Mouse (Mus musculus): ENCODE measurements at regions not wholly inside any gene's neighbourhood (a gene's known extent, or its start where the extent isn't known, plus 50 kb on each side); places are given as distances from the start of the nearest gene placed in this dataset.
A peak's percentile ranks its signal among the peaks of the same experiment; 100 is the strongest.

- Histone ChIP-seq H3K27me3 (peaks cover 31% of the 10 kb centered on the region), H3K4me3 (replicated peaks) (no peak overlapping the region), H3K9me3 (replicated peaks) (no peaks in the 10 kb centered on the region), H3K4me2 (no peak overlapping the region), H3K36me3 (no peaks in the 10 kb centered on the region), H3K9ac (no peak overlapping the region), H3K4me1 (no peaks in the 10 kb centered on the region), H3K27ac (no peak overlapping the region)
- no peak for ATAC-seq (replicated peaks; ENCODE audit: low FRiP score)
- 86% methylated on average over 5 of the region's 5 CpGs for WGBS
Measured at GRCm38 (mm10) chr12:99108616-99109015, 188.2 kb downstream of the Ttc8 start.

GRCm38 (mm10) chr12:99113781-99114180, 193.4 kb downstream of the Ttc8 start:
- 76% methylated on average over 2 of the region's 2 CpGs for WGBS
- H3K4me1 ChIP-seq, result peaks cover 13% of the 10 kb centered on the region
- no peaks in the 10 kb centered on the region for H3K36me3 ChIP-seq
- ATAC-seq (replicated peaks; ENCODE audit: low FRiP score), result no peak
- no peak overlapping the region for H3K4me3 ChIP-seq (replicated peaks)
- H3K9ac ChIP-seq, result no peak overlapping the region
- H3K27me3 ChIP-seq, result peaks cover 61% of the 10 kb centered on the region
- no peaks in the 10 kb centered on the region for H3K9me3 ChIP-seq (replicated peaks)
- no peak overlapping the region for H3K4me2 ChIP-seq
- H3K27ac ChIP-seq, result no peak overlapping the region

DNA sequence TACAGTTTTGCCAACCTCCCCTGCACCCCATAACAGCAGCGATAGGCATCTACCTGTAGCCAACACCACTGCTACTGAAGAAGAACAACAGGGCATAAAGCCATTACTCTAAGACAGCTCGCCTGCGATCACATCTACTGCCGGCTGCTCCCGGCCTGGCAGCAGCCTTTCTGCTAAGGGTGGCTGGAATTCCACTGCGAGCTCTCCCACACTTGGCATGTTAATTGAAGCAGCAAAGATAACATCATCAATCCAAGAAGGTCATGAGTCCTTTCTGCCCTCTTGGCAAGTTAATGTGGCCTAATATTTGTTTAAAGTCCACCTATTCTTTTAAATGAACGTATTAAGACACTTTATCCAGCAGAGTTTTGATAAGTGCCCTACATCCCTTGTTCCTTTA, 196.1 kb downstream of the Ttc8 start:
- peaks cover 13% of the 10 kb centered on the region for H3K4me1 ChIP-seq
- peak; percentile 82 for ATAC-seq (replicated peaks; ENCODE audit: low FRiP score)
- H3K4me3 ChIP-seq (replicated peaks), result no peak overlapping the region
- no peak overlapping the region for H3K4me2 ChIP-seq
- H3K9me3 ChIP-seq (replicated peaks), result no peaks in the 10 kb centered on the region
- H3K36me3 ChIP-seq, result no peaks in the 10 kb centered on the region
- no peak overlapping the region for H3K27ac ChIP-seq
- peaks cover 74% of the 10 kb centered on the region for H3K27me3 ChIP-seq
- 11% methylated on average over 7 of the region's 7 CpGs for WGBS
- no peak overlapping the region for H3K9ac ChIP-seq

DNA sequence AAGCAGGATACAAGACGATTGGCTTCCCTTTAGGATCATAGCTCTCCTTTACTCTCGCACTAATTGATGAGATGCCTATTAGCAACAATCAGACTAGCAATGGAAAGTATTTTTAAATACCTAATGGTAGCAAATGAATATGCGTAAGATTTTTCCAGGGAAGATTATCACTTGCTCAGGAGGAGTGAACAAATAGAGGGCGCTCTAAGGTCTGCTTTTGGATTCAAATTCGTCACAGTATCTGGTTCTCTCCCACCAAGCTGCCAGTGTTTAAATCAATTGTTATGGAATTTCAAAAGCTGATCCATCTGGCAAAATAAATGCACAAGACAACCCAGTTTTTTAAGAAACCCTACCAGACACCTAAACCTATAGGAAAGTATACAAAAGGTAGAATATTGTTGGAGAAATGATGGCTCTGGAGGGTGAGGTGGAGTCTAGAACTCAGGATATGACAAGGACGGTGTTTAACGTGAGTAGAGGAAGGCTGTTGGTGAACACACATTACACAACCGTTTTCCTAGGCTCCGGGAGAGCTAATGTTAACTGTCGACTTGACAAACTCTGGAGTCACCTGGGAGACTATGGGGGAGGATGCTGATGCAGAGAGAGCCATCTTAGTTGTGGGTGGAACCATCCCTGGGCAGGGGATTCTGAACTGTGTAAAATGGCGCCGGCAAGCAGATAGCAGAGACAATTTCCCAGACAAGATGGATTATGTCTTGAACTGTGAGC, 198.2 kb downstream of the Ttc8 start:
- ATAC-seq (replicated peaks; ENCODE audit: low FRiP score), result no peak
- Histone ChIP-seq H3K27me3 (peaks cover 71% of the 10 kb centered on the region), H3K4me2 (no peak overlapping the region), H3K9me3 (replicated peaks) (no peaks in the 10 kb centered on the region), H3K27ac (no peak overlapping the region), H3K4me1 (peaks cover 14% of the 10 kb centered on the region), H3K36me3 (no peaks in the 10 kb centered on the region), H3K9ac (no peak overlapping the region), H3K4me3 (replicated peaks) (no peak overlapping the region)
- WGBS, result 90% methylated on average over 12 of the region's 12 CpGs

GRCm38 (mm10) chr12:99119966-99120365, 199.6 kb downstream of the Ttc8 start:
- Histone ChIP-seq H3K27ac (no peak overlapping the region), H3K4me2 (no peak overlapping the region), H3K27me3 (peaks cover 66% of the 10 kb centered on the region), H3K9me3 (replicated peaks) (no peaks in the 10 kb centered on the region), H3K4me1 (peaks cover 19% of the 10 kb centered on the region), H3K36me3 (no peaks in the 10 kb centered on the region), H3K9ac (no peak overlapping the region), H3K4me3 (replicated peaks) (no peak overlapping the region)
- 84% methylated on average over 9 of the region's 9 CpGs for WGBS
- ATAC-seq (replicated peaks; ENCODE audit: low FRiP score), result no peak

DNA sequence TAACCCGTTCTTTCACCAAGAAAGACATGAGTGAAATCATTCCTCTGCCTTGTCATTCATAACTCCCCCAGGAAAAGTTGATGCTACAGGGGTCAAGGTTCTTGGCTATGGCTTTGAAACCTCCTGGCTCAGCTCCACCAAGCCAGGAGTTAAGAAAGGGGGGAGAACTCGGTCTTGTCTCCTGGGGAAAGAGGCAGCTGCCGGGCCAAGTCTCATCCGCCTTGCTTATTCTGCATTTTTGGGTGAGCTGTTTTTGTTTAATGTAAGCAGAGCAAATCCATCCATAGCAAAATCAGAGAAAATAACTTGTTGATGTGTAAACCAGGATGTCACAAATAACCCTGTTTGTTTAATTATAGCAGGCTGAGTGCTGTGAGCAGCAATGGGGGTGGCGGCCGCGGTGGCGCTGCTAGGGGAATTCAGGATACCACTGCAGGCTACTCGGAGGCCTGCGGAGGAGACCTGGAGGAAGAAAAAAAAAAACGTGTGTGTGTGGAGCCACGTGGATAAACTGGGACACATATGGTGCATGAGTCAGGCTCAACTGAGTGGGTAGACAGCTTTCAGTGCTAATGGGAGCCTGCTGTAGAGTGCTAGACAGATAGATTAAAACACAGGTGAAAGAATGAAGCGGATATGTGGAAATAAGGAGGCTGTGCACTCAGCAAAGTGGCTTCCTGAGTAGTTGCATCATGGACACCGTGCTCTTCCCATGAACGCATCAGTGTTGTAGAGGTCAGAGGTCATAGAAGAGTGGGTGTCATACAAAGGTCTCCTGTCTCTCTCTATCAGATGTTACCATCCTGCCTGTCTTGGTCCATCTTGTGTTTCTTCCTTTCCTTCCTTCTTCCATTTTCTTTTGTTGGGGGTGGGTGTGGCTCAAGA, 203.5 kb downstream of the Ttc8 start:
- H3K4me2 ChIP-seq, result 0 out of 2 replicates have a peak overlapping the region, but pooled peaks have one; percentile 6
- H3K36me3 ChIP-seq, result no peaks in the 10 kb centered on the region
- H3K27me3 ChIP-seq, result peaks cover 65% of the 10 kb centered on the region
- ATAC-seq (replicated peaks; ENCODE audit: low FRiP score), result no peak
- no peak overlapping the region for H3K27ac ChIP-seq
- H3K9me3 ChIP-seq (replicated peaks), result no peaks in the 10 kb centered on the region
- H3K9ac ChIP-seq, result no peak overlapping the region
- 68% methylated on average over 15 of the region's 15 CpGs for WGBS
- H3K4me3 ChIP-seq (replicated peaks), result no peak overlapping the region
- H3K4me1 ChIP-seq, result peaks cover 6% of the 10 kb centered on the region; the same call in 1 of the 2 replicates

DNA sequence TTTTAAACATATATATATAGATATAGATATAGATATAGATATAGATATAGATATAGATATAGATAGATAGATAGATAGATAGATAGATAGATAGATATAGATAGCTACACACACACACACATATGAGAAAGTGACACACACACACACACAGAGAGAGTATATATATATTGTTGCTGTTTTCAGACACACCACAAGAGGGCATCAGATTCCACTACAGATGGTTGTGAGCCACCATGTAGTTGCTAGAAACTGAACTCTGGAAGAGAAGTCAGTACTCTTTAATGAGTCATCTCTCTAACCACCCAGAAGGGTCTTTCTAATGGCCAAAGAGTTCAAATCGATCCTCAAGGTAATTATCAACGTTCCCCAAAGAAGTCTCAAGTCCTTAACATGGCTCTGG, 205.8 kb downstream of the Ttc8 start:
- ATAC-seq (replicated peaks; ENCODE audit: low FRiP score), result no peak

More for the DNA sequence above, 205.8 kb downstream of the Ttc8 start:
- Histone ChIP-seq H3K27ac (no peak overlapping the region), H3K4me2 (no peak overlapping the region), H3K9me3 (replicated peaks) (no peaks in the 10 kb centered on the region), H3K4me3 (replicated peaks) (no peak overlapping the region), H3K9ac (no peak overlapping the region), H3K27me3 (peaks cover 56% of the 10 kb centered on the region), H3K4me1 (peaks cover 6% of the 10 kb centered on the region; the same call in 1 of the 2 replicates), H3K36me3 (no peaks in the 10 kb centered on the region)
- 90% methylated on average over 2 of the region's 2 CpGs for WGBS

Data from kidney, embryonic 15.5 days (tissue).